Mouse (Mus musculus) cerebellum, adult 9-10 months (tissue): Measurements from ENCODE around the gene Mef2d.

Experiments
- DNase-seq: peaks from one replicate; pipeline ENCODE4 v3.0.0; 2022

Mef2d gene

DNA sequence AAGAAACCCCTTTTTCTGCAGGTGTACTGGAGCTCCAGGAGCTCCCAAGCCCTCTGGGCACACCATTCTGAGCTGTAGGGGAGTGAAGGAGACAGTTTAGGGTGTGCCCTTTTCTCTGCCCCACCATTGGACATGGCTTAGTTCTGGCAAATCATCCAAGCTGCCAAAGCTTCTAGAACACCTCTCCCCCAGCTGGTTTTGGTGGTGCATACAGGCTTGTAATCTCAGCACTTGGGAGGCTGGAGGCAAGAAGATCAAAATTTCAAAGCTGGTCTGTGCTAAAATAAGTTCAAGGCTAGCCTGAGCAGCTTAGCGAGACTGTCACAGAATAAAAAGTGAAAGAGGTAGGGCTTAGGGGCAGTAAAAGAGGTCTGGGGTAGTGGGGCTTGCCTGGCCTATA is 70.2 kb downstream of the Mef2d start:
- no peak for DNase-seq

DNA sequence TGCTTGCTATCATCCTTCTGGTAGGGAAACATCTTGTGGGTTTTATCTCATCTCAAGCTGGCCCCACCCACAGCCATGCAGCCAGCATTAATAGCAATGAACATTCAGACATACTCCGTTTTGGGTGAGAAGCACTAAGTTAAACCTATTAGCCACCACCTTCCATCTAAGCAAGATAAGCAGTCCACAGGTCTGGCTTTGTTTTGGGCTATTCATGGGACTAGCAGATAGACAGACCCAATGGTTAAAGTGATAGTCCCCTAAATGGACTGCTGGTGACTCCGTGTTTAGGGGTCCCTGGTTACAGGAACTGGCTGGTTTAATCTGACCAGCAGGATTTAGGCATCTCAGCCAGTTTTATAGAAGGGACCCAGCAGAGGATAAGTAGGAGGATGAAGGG is 70.8 kb downstream of the Mef2d start:
- no peak for DNase-seq

- DNase-seq = peak; percentile 89
Measured at GRCm38 (mm10) chr3:88214197-88214938, 72.2 kb downstream of the Mef2d start.

GRCm38 (mm10) chr3:88214971-88215552 is 72.9 kb downstream of the Mef2d start:
- DNase-seq = no peak

- DNase-seq = peak; percentile 73
Measured at GRCm38 (mm10) chr3:88215553-88216004, 73.4 kb downstream of the Mef2d start.

DNA sequence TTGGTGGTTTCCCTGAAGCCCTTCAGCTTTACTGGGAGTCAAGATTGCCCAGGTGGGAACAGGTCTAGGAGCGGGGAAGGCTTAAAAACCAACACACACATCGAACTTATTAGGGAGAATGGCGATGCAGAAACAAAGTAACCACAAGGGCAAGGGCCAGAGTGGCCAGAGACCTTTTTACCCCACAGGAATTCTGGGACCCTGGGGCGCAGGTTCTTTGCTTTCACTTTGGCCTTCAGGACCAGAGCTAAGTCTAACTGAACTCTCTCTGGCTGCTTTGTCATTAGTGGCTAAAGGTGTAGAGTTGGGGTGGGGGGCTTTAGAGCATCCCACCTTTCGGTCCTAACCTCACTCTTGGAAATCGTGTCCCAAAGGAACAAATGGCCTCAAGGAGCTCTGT is 73.9 kb downstream of the Mef2d start:
- no peak for DNase-seq

GRCm38 (mm10) chr3:88216534-88217326 is 74.6 kb downstream of the Mef2d start:
- peak; percentile 89 for DNase-seq

- no peak for DNase-seq
Measured at GRCm38 (mm10) chr3:88217679-88218078, 75.5 kb downstream of the Mef2d start.

GRCm38 (mm10) chr3:88219940-88220339 is 77.8 kb downstream of the Mef2d start:
- no peak for DNase-seq

DNA sequence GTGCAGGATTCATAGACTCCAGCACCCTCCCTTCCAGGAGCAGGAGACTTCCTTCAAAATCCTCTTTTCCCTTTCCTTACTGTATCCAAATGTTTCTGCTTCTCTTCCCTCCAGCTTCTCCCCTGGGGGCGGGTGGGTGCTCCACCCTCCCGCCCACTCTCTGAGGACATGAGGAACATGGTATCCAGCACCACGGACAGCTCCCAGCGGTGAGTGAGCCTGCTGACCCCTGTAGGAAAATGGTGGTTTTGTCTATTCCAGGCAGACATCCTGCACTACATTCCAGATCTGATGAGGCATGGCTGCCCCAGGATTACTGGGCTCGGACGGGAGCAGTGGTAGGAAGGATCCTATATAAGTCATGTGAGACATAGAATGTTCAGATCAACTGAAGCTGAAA is 78.7 kb downstream of the Mef2d start:
- no peak for DNase-seq
